Mouse (Mus musculus) 416B (cell line): ENCODE data around the gene Ece1.
A peak's percentile ranks its signal among the peaks of the same experiment; 100 is the strongest.

Source experiments
- DNase-seq: peaks from one replicate; pipeline ENCODE4 v3.0.0; 2011; ENCODE audit warnings: low read depth

The Ece1 gene

GRCm38 (mm10) chr4:137862019-137862418 lies at the start of gene Ece1:
Gene Ece1 (plus strand): TSS chr4:137862237.
- peak; percentile 92 for DNase-seq

- no peak for DNase-seq
Measured at GRCm38 (mm10) chr4:137812946-137813708, 48.9 kb upstream of the Ece1 start.

- DNase-seq = no peak
Measured at GRCm38 (mm10) chr4:137814140-137814539, 47.9 kb upstream of the Ece1 start.

GRCm38 (mm10) chr4:137815473-137815872 lies 46.6 kb upstream of the Ece1 start:
- no peak for DNase-seq

- DNase-seq = no peak
Measured at GRCm38 (mm10) chr4:137816216-137816615, 45.8 kb upstream of the Ece1 start.

- DNase-seq = no peak
Measured at GRCm38 (mm10) chr4:137818341-137818740, 43.7 kb upstream of the Ece1 start.

GRCm38 (mm10) chr4:137819487-137819886 lies 42.5 kb upstream of the Ece1 start:
- DNase-seq = peak; percentile 12

GRCm38 (mm10) chr4:137820721-137821120 lies 41.3 kb upstream of the Ece1 start:
- DNase-seq = peak; percentile 67

- DNase-seq = no peak
Measured at GRCm38 (mm10) chr4:137822537-137822936, 39.5 kb upstream of the Ece1 start.

GRCm38 (mm10) chr4:137823542-137823941 lies 38.5 kb upstream of the Ece1 start:
- no peak for DNase-seq

- no peak for DNase-seq
Measured at GRCm38 (mm10) chr4:137824881-137825280, 37.2 kb upstream of the Ece1 start.

GRCm38 (mm10) chr4:137830380-137830779 lies 31.7 kb upstream of the Ece1 start:
- DNase-seq = no peak

GRCm38 (mm10) chr4:137831598-137831997 lies 30.4 kb upstream of the Ece1 start:
- DNase-seq = no peak

- peak; percentile 64 for DNase-seq
Measured at GRCm38 (mm10) chr4:137835624-137836337, 26.3 kb upstream of the Ece1 start.

- DNase-seq = no peak
Measured at GRCm38 (mm10) chr4:137836741-137837140, 25.3 kb upstream of the Ece1 start.

- DNase-seq = peak; percentile 63
Measured at GRCm38 (mm10) chr4:137837792-137838191, 24.2 kb upstream of the Ece1 start.

GRCm38 (mm10) chr4:137838791-137839190 lies 23.2 kb upstream of the Ece1 start:
- no peak for DNase-seq

- DNase-seq = no peak
Measured at GRCm38 (mm10) chr4:137839452-137839851, 22.6 kb upstream of the Ece1 start.

- peak; percentile 71 for DNase-seq
Measured at GRCm38 (mm10) chr4:137844656-137845055, 17.4 kb upstream of the Ece1 start.

- peak; percentile 69 for DNase-seq
Measured at GRCm38 (mm10) chr4:137847651-137848050, 14.4 kb upstream of the Ece1 start.

GRCm38 (mm10) chr4:137850161-137850560 lies 11.9 kb upstream of the Ece1 start:
- no peak for DNase-seq

- peak; percentile 76 for DNase-seq
Measured at GRCm38 (mm10) chr4:137851484-137851883, 10.6 kb upstream of the Ece1 start.

- peak; percentile 96 for DNase-seq
Measured at GRCm38 (mm10) chr4:137853822-137854221, 8.2 kb upstream of the Ece1 start.
